Mouse (Mus musculus) hindbrain, embryonic 14.5 days (tissue): ENCODE data around the gene Prss54. TPM values are rescaled to one million over a fixed set of nuclear protein-coding genes. Genes with fewer than 3 reads are reported as not detected.
A peak's percentile ranks its signal among the peaks of the same experiment; 100 is the strongest.

Experiments used
- ATAC-seq: fragments of 200-750 bp; cut with Nextera tagmentation; 2 replicates; pipeline ENCODE4 v1.8.0; 2017; ENCODE audit warnings: moderate number of reproducible peaks, mild to moderate bottlenecking, moderate TSS enrichment, moderate library complexity; ENCODE audit not compliant: low FRiP score
- DNase-seq: peaks from one replicate; pipeline ENCODE4 v3.0.0-alpha.2; 2015; ENCODE audit warnings: low spot score
- H3K27ac ChIP-seq: fragments of 300-500 bp; sonication (generic); 2 replicates; pipeline ENCODE4 v1.5.1; 2014; ENCODE audit warnings: mild to moderate bottlenecking, moderate library complexity
- H3K27me3 ChIP-seq: fragments of 300-500 bp; sonication (generic); 2 replicates; pipeline ENCODE4 v1.6.1; 2014; ENCODE audit warnings: mild to moderate bottlenecking, low read length, mixed read lengths; ENCODE audit not compliant: control insufficient read depth, insufficient read depth
- H3K36me3 ChIP-seq: fragments of 300-500 bp; sonication (generic); replicated peaks from 2 replicates; pipeline ENCODE4 v1.6.1; 2014; ENCODE audit not compliant: control insufficient read depth, insufficient read depth
- H3K4me1 ChIP-seq: fragments of 300-500 bp; sonication (generic); replicated peaks from 2 replicates; pipeline ENCODE4 v1.6.1; 2014; ENCODE audit warnings: antibody characterized with exemption, low read length, mixed read lengths; ENCODE audit not compliant: control insufficient read depth, insufficient read depth
- H3K4me2 ChIP-seq: fragments of 300-500 bp; sonication (generic); replicated peaks from 2 replicates; pipeline ENCODE4 v1.6.1; 2014; ENCODE audit warnings: mild to moderate bottlenecking, moderate library complexity
- H3K4me3 ChIP-seq: fragments of 300-500 bp; sonication (generic); replicated peaks from 2 replicates; pipeline ENCODE4 v1.5.1; 2014; ENCODE audit warnings: mild to moderate bottlenecking, low read length
- H3K9ac ChIP-seq: fragments of 300-500 bp; sonication (generic); 2 replicates; pipeline ENCODE4 v1.6.1; 2014
- H3K9me3 ChIP-seq: fragments of 300-500 bp; sonication (generic); 2 replicates; pipeline ENCODE4 v1.6.1; 2016; ENCODE audit warnings: low read length; ENCODE audit not compliant: control insufficient read depth
- WGBS: fragments of 180-500 bp; shearing (Covaris S2); extraction: QIAGEN DNeasy Blood & Tissue Kit; methylation state at CpG from one replicate; pipeline ENCODE4 v1.1.7; 2014; 5-methylcytosine and 5-hydroxymethylcytosine counted together
- polyA plus RNA-seq: library from polyadenylated mRNA; unstranded; fragments of >200 nt; fragmentation: Nextera tagmentation; extraction: Ambion mirVana; gene quantifications from 2 replicates; pipeline ENCODE4 v1.2.1, GENCODE M21; 2014

The Prss54 gene
- polyA plus RNA-seq, 1 experiment from 2014 or later, result not detected

GRCm38 (mm10) chr8:95601306-95601705 is 25.2 kb upstream of the Prss54 start:
- H3K9ac ChIP-seq, result no peak overlapping the region
- H3K4me2 ChIP-seq, result no peak overlapping the region
- no peaks in the 10 kb centered on the region for H3K36me3 ChIP-seq
- ATAC-seq, result no peak
- no peak overlapping the region for H3K27ac ChIP-seq
- no peaks in the 10 kb centered on the region for H3K9me3 ChIP-seq
- 78% methylated on average over 15 of the region's 15 CpGs for WGBS
- no peak for DNase-seq
- H3K4me1 ChIP-seq, result no peaks in the 10 kb centered on the region
- no peaks in the 10 kb centered on the region for H3K27me3 ChIP-seq
- H3K4me3 ChIP-seq, result no peak overlapping the region

- Histone ChIP-seq H3K4me1 (no peaks in the 10 kb centered on the region), H3K4me2 (peak overlapping the region; percentile 24; the same call in 1 of the 2 replicates), H3K9ac (no peak overlapping the region), H3K4me3 (no peak overlapping the region), H3K9me3 (no peaks in the 10 kb centered on the region), H3K27ac (no peak overlapping the region), H3K36me3 (no peaks in the 10 kb centered on the region), H3K27me3 (no peaks in the 10 kb centered on the region)
- ATAC-seq, result peak; percentile 66; the same call in 1 of the 2 replicates
- DNase-seq, result peak; percentile 90
- 14% methylated on average over 11 of the region's 11 CpGs for WGBS
Measured at GRCm38 (mm10) chr8:95599861-95600260, 23.7 kb upstream of the Prss54 start.

- no peak overlapping the region for H3K27ac ChIP-seq
- H3K36me3 ChIP-seq, result no peaks in the 10 kb centered on the region
- H3K27me3 ChIP-seq, result no peaks in the 10 kb centered on the region
- no peak overlapping the region for H3K4me3 ChIP-seq
- DNase-seq, result no peak
- H3K9ac ChIP-seq, result no peak overlapping the region
- no peak overlapping the region for H3K4me2 ChIP-seq
- 69% methylated on average over 4 of the region's 4 CpGs for WGBS
- H3K4me1 ChIP-seq, result no peaks in the 10 kb centered on the region
- no peak for ATAC-seq
- H3K9me3 ChIP-seq, result no peaks in the 10 kb centered on the region
Measured at GRCm38 (mm10) chr8:95596841-95597241, 20.7 kb upstream of the Prss54 start.

DNA sequence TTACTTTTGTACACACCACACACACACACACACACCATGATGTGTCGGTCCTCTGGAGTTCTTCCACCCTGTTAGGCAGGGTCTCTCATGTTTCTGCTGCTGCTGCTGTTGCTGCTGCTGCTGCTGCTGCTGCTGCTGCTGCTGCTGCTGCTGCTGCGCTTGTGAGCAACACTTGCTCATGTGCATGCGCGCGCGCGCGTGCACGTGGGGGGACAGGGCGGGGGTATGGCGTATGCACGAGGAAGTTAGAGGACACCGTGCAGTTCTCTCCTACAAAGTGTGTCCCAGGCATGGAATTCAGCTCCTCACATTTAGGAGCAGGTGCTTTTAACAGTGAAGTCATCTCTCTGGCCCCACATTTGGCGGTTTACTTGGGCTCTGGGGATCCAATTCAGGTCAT is 19.0 kb upstream of the Prss54 start:
- H3K4me1 ChIP-seq, result no peaks in the 10 kb centered on the region
- no peak for DNase-seq
- no peak overlapping the region for H3K4me2 ChIP-seq
- H3K9ac ChIP-seq, result no peak overlapping the region
- ATAC-seq, result no peak
- 88% methylated on average over 14 of the region's 14 CpGs for WGBS
- H3K27me3 ChIP-seq, result no peaks in the 10 kb centered on the region
- no peaks in the 10 kb centered on the region for H3K36me3 ChIP-seq
- no peak overlapping the region for H3K4me3 ChIP-seq
- H3K9me3 ChIP-seq, result no peaks in the 10 kb centered on the region
- H3K27ac ChIP-seq, result no peak overlapping the region

DNA sequence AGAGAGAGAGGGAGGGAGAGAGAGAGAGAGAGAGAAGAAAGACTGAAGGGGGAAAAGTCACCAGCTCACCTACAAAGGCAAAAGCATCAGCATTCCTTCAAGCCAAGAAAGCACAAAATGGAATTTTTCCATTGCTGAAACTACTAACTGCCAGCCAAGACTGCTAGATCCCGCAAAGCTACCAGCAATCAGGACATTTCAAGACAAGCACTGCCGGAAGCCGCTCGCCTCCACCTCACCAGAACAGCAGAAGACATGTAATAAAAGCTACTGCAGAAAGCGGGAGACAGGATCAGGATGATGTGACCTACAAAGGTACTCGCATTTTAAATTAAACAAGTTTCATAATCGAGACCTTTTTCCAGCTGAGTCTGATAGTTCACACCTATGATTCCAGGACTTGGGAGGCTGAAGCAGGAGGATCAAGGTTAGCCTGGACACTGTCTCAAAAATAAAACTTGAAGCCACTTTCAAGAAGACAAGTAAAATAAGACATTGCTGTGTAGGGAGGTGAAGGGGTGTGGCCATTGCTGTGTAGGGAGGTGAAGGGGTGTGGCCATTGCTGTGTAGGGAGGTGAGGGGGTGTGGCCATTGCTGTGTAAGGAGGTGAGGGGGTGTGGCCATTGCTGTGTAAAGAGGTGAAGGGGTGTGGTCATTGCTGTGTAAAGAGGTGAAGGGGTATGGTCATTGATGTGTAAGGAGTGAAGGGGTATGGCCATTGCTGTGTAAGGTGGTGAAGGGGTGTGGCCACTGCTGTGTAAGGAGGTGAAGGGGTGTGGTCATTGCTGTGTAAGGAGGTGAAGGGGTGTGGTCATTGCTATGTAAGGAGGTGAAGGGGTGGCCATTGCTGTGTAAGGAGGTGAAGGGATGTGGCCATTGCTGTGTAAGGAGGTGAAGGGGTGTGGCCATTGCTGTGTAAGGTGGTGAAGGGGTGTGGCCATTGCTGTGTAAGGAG is 17.6 kb upstream of the Prss54 start:
- H3K4me3 ChIP-seq, result no peak overlapping the region
- no peaks in the 10 kb centered on the region for H3K4me1 ChIP-seq
- ATAC-seq (no peak), DNase-seq (no peak)
- H3K9ac ChIP-seq, result no peak overlapping the region
- H3K27ac ChIP-seq, result no peak overlapping the region
- no peaks in the 10 kb centered on the region for H3K9me3 ChIP-seq
- WGBS, result 87% methylated on average over 7 of the region's 7 CpGs
- H3K27me3 ChIP-seq, result no peaks in the 10 kb centered on the region
- no peak overlapping the region for H3K4me2 ChIP-seq
- no peaks in the 10 kb centered on the region for H3K36me3 ChIP-seq

DNA sequence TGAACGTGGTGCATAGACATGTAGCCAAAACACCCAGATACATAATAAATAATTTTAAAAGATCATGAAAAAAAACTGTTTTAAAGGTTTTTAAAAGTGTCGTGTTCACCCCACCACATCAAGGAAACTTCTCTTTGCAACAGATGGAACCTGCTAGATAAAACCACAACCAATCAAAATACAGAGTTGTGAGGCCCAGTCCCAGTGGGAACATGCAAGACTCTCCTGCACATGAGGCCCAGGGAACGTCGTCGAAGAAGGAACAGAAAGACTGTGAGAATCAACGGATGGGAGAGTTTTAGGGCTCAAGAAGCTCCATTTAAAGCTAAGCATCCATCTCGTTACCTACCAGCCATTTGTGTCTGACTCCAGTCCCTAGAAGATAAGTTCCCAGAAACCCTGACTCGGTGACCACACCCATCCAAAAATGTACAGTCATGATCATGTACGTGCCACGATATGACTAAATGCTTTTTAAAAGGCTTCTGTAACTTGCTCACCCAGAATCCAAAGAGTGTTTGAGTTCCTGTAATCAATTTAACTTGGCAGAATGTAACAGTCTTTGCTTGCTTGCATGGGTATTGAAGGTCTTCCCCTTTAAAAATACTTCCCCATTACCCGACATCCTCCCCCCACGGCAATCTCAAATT is 16.1 kb upstream of the Prss54 start:
- no peak for DNase-seq
- Histone ChIP-seq H3K36me3 (no peaks in the 10 kb centered on the region), H3K4me3 (no peak overlapping the region), H3K4me2 (no peak overlapping the region), H3K9me3 (no peaks in the 10 kb centered on the region), H3K4me1 (no peaks in the 10 kb centered on the region), H3K9ac (no peak overlapping the region), H3K27ac (no peak overlapping the region), H3K27me3 (no peaks in the 10 kb centered on the region)
- ATAC-seq, result no peak
- 87% methylated on average over 12 of the region's 12 CpGs for WGBS

GRCm38 (mm10) chr8:95590539-95590938 is 14.4 kb upstream of the Prss54 start:
- H3K4me2 ChIP-seq, result no peak overlapping the region
- no peak overlapping the region for H3K9ac ChIP-seq
- no peak overlapping the region for H3K4me3 ChIP-seq
- no peaks in the 10 kb centered on the region for H3K4me1 ChIP-seq
- H3K9me3 ChIP-seq, result no peaks in the 10 kb centered on the region
- H3K36me3 ChIP-seq, result no peaks in the 10 kb centered on the region
- no peaks in the 10 kb centered on the region for H3K27me3 ChIP-seq
- no peak overlapping the region for H3K27ac ChIP-seq
- no peak for ATAC-seq
- DNase-seq, result no peak
- WGBS, result 90% methylated on average over 4 of the region's 4 CpGs

- Histone ChIP-seq H3K9me3 (no peaks in the 10 kb centered on the region), H3K4me2 (no peak overlapping the region), H3K9ac (no peak overlapping the region), H3K27me3 (no peaks in the 10 kb centered on the region), H3K4me1 (no peaks in the 10 kb centered on the region), H3K4me3 (no peak overlapping the region), H3K36me3 (no peaks in the 10 kb centered on the region), H3K27ac (no peak overlapping the region)
- DNase-seq, result no peak
- ATAC-seq, result no peak
- 71% methylated on average over 10 of the region's 10 CpGs for WGBS
Measured at GRCm38 (mm10) chr8:95589282-95589681, 13.1 kb upstream of the Prss54 start.

DNA sequence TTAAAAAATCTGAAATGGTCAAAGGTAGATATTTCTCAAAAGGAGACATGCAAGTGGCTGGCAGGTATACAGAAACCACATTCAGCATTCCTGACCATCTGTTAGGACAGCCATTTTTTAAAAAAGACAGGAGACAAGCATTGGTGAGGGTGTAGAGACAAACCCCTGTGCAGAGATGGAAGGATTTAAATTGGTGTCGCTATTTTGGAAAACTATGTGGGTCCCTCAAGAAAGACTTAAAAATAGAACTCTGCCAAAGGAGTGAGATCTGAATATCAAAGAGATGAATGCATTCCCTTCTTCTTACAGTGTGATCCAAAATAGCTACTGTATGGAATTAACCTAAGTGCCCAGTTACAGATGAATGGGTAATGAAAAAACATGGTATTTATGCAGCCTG is 11.2 kb upstream of the Prss54 start:
- ATAC-seq (no peak), DNase-seq (no peak)
- WGBS, result 91% methylated on average over 1 of the region's 1 CpGs
- no peaks in the 10 kb centered on the region for H3K36me3 ChIP-seq
- H3K27ac ChIP-seq, result no peak overlapping the region
- no peaks in the 10 kb centered on the region for H3K9me3 ChIP-seq
- H3K4me2 ChIP-seq, result no peak overlapping the region
- H3K4me3 ChIP-seq, result no peak overlapping the region
- H3K4me1 ChIP-seq, result no peaks in the 10 kb centered on the region
- no peak overlapping the region for H3K9ac ChIP-seq
- H3K27me3 ChIP-seq, result no peaks in the 10 kb centered on the region
